Mouse (Mus musculus) right cerebral cortex, postnatal 36 days (tissue): ENCODE measurements around the gene Ecm2.

Source experiments
- DNase-seq, 2 experiments: peaks; one replicate each; pipeline ENCODE4 v3.0.0; 2022; ENCODE audit warnings: low spot score in 2 of 2, mixed read lengths in 1 of 2

Gene Ecm2

DNA sequence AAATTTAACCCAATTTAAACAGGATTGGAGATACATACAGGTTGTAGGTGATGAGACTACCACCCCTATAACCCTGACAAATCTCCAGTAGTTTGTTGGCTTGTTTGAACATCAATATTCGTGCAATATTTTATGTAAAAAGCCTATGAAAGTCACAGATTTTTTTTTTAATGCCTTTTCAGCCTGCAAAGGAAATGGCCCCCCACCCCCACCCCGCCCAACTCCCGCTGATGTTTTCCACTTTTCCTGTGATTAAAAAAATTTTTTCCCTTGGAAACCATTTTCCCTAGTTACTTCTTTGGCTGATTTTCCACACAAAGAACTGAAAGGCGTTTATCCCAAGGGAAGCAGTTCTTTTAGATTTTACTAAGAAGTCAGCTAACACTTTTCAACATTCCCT, at the start of gene Ecm2:
Gene Ecm2 (plus strand): TSS at position 301 of the 400 bp plus-strand sequence.
- DNase-seq, result no peak

DNA sequence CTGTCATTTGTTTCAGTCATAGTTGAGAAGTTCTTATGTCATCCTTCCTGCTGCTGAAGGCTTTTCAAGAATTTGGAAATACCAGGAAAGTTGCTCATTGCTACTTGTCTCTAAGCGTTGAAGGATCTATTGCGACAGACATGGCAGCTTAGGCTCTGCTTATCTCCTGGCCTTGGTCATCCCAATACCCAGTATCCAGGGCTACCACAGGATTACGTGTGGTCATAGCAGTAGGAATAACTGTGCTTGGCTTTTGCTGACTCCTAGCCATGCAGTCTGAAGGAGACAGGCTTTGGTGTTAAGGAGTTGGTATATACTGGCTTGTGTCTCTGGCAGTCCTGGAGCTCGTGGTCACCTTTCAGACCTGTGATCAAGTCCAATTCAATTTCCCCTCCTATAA, 44.3 kb upstream of the Ecm2 start:
- DNase-seq, result no peak

- peak in 1 of 2 experiments; percentile 23 for DNase-seq
Observed at GRCm38 (mm10) chr13:49460692-49461414, 43.8 kb upstream of the Ecm2 start.

DNA sequence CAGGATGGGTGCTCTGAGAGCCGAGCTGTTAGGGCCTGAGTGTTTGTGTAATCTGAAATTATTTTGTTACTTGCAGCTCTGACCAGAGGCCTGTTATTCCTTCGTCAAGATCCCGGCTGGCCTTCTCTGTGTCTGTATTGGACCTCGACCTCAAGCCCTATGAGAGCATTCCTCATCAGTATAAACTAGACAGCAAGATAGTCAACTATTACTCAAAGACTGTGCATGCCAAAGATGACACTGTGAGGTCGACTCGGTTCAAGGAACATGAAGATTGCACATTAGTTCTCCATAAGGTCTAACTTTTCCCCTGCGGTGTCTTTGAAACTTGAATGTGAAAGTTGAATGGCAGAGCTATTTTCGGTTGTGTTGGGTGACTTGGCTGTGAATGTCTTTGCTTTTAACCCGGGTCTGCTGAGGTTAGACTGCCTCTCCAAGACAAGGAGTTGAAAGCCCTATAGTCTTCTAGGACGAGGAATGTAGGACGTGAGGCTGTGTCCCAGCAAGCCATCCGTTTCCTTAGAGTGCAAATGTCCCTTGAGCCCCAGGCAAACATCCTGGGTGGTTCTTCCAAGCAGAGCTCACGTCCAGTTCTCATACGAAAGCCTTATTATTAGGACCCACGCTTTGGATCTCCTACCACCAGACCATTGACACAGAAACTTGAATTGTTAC, 43.0 kb upstream of the Ecm2 start:
- DNase-seq, result no peak

- no peak for DNase-seq
Observed at GRCm38 (mm10) chr13:49462921-49463320, 41.7 kb upstream of the Ecm2 start.

- no peak for DNase-seq
Observed at GRCm38 (mm10) chr13:49465875-49466274, 38.7 kb upstream of the Ecm2 start.

DNA sequence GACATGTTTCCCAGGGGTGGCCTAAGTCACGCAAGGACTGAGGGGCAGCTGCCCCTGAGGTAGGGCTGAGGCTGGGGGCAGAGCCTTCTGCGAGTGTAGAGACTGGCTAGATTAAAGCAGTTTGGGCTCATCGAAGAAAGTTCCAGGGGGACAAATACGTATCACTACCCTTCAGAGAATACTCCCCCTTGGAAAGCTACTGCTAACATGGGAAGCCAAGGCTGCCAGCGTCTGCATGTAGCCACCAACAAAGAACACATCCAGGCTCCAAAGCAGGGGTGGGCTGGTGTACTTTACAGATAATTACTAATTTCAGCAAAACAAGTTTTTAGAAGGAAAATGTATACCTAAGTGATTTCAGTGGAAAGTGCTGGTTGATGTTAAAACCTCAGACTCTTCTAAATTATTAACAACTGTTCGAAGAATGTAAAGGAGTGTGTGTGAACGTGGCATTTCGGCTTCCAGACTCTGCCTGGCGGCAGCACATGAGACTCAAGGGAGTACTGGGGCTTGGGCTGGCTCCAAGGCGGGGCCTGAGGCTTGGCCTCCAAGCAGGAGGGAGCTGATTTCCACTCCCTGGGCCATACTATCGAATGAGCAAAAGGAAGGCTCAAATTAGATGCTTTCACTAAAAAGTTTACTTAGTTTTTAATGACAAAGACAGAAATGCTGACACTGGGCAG, 38.1 kb upstream of the Ecm2 start:
- DNase-seq, result no peak

- DNase-seq, result no peak
Observed at GRCm38 (mm10) chr13:49467585-49467984, 37.0 kb upstream of the Ecm2 start.

- no peak for DNase-seq
Observed at GRCm38 (mm10) chr13:49469002-49469401, 35.6 kb upstream of the Ecm2 start.

DNA sequence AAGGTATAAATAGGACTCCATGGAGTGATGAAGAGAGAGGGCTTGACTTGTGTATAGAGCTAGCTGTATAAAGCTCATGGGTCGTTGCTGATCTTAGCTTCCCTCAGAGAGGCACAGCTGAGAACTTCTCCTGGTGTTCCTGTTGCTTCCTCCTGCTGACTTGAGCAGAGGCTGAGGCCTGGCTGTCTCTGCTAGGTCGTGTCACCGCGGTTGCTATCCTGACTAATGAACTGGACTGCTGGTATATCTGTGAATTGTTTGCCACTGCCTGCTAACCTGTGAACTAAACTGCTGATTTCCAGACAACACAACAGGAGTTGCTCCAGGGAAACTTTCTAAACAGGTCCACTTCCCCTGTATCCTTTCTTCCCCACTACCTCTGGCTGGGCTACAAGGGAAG, 34.3 kb upstream of the Ecm2 start:
- DNase-seq, result no peak

- no peak for DNase-seq
Observed at GRCm38 (mm10) chr13:49470806-49471205, 33.8 kb upstream of the Ecm2 start.

- no peak for DNase-seq
Observed at GRCm38 (mm10) chr13:49471981-49472675, 32.5 kb upstream of the Ecm2 start.

DNA sequence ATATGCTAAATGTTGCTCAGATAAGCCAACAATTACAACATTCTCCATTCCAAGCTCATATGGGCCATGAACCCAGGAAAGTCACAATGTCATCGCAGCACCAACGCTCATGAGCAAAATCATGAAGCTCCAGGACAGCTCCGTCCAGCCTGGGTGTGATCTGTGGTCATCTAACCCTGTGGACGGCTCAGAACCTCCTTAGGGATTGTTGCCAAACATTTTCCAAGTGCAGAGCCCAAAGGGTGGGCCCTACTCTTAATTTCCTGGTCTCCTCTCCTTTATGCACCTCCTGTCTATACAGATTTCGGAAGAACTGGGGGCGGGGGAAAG, 32.0 kb upstream of the Ecm2 start:
- DNase-seq, result no peak

GRCm38 (mm10) chr13:49477887-49478286, 26.7 kb upstream of the Ecm2 start:
- DNase-seq, result no peak

DNA sequence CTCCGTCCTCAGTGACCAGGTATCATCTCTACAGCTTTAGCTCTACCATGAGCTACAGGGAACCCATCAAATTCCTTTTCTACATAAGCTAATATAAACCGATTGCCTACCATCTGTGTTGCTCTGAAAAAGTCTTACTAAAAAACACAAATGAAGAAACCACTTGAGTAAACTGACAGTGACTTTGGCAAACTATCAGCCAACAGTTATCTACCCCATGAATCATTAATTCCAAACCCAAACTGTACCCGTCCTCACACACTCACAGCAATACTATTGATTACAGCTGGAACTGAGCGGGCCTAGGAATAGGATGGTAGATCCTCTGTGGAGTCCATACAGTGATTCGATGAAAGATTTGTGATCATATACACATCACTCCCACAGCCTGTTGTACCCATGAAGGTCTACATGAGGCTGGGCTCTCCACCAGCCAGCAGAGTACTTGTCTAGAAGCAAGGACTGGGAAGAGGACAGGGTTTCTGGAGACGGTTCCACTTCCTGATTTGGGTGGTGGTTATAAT, 25.7 kb upstream of the Ecm2 start:
- DNase-seq, result no peak

GRCm38 (mm10) chr13:49479399-49479798, 25.2 kb upstream of the Ecm2 start:
- DNase-seq, result no peak

DNA sequence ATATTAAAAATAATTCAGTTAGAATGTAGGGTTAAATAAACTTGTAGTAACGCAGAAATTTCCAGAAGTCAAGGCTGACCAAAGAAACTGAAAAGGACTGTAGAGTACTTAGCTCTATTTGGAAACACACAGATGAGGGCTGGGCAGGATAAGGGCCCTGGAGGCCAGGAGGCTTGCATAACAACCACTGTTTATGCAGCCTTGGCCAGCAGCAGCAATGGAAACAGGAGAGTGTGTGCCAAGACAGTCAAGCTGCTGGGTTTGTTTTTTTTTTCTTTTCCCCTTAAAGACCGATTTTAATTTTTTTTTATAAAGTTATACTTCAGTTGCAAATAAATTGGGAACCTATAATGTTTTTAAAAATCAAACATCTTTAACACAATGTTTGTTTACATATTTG, 24.6 kb upstream of the Ecm2 start:
- no peak for DNase-seq

DNA sequence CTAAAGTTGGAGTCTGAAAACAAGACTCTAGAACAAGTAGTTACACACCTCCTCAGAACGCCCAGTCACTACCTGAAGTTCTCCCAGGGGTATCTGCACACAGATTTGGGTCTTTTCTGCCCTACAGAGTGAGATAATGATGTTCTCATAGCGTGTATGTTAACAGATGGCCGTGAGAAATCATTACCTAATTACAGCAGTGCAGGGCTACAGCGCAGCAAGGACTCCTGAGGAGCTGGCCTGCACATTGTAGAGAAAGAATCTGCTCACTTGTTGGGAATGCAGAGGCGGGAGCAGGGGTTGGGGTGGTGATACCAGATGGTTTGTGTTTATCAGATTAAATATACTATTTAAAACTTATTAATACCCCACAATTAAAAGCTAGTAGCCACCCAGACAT, 24.1 kb upstream of the Ecm2 start:
- no peak for DNase-seq

GRCm38 (mm10) chr13:49485388-49485787, 19.2 kb upstream of the Ecm2 start:
- no peak for DNase-seq

- DNase-seq, result no peak
Observed at GRCm38 (mm10) chr13:49492376-49493368, 11.9 kb upstream of the Ecm2 start, which contains the start of gene Tes3-ps. TSS of gene Tes3-ps (plus strand) at chr13:49493318.

DNA sequence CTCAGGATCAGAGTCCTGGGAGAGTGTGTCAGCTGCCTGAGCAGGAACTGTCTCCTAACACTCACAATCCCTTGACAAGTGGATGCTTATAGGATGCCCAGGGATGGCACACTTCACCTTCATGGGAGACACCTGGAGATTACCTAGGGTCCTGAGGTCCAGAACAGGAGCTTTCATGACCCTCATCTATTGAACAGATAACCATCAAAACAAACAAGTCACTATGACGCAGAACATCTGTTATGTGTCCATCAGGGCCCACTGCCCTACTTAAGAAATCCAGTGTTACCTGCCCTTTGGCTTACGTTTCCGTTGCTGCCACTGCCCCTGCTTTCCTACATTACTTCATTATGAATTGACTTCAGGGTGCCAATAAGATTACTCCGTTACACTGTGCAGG, 1.2 kb downstream of the Ecm2 start:
- no peak for DNase-seq
